Comparison of ENCODE assay signal across 30 mouse cellular contexts in the genomic region with DNA sequence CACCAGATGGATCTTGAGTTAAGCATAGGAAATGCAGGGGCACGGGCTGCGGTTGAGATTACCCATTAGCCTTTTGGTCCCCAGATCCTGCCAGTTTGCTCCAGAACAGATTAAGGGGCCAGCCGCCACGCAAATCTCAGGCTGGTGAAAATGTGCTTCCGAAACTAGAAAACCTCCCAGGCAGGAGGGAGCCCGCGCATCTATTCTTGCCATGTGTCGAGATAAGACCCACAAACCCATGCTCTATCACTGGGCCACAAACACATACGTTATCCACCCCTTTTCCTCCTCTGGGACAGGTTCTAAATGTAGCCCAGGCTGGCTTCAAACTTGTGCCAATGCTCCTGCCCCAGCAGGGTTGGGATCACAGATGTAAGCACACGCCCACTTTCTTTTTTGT. TPM values are rescaled to one million over a fixed set of nuclear protein-coding genes. Genes with fewer than 3 reads are reported as not detected.
A peak's percentile ranks its signal among the peaks of the same experiment; 100 is the strongest.
DNase-seq lines count a peak whose midpoint lies in the region; ATAC-seq and TF ChIP-seq lines count a peak whose summit lies in the region.
"Had no signal": no experiment of that assay in that cellular context is flagged by ENCODE, and none has a peak within 500 bp of the region (broad histone marks: within the 10 kb centered on the region; RNA-seq: fewer than 3 reads in every experiment).

No protein-coding gene starts in this region.

- DNase-seq in c-Kit-positive CD71-positive TER-119-positive erythroid progenitor cells, embryonic 14.5 days (ENCODE audit: low spot score): peak; percentile 55
- DNase-seq in liver, embryonic 14.5 days (ENCODE audit: low read depth in 3 of 3, low spot score in 3 of 3): peak in 1 of 3 experiments; percentile 41
- DNase-seq in embryonic facial prominence, embryonic 10.5 days (ENCODE audit: low spot score): no peak
- DNase-seq in lung, postnatal 14 days: no peak
- DNase-seq: adrenal gland, postnatal 25 days; cerebellum, adult 11 months; cerebellum, adult 9-11 months; gastrocnemius, adult 2 months; kidney, postnatal 4 days; lung, postnatal 4 days; right cerebral cortex, postnatal 14 days; spleen, adult 18-20 months had no signal

- peaks cover 51% of the 10 kb centered on the region for H3K27me3 ChIP-seq in megakaryocyte, embryonic 14.5 days (replicated peaks)
- H3K27me3 ChIP-seq in liver, embryonic 14.5 days (ENCODE audit: control insufficient read depth, insufficient read depth, low read length): no peaks in the 10 kb centered on the region
- peaks cover 13% of the 10 kb centered on the region for H3K27me3 ChIP-seq in embryonic facial prominence, embryonic 10.5 days (replicated peaks; ENCODE audit: low read depth, poor library complexity, severe bottlenecking)
- H3K27me3 ChIP-seq: embryonic facial prominence, embryonic 12.5 days; intestine, embryonic 15.5 days; kidney, embryonic 15.5 days; lung, embryonic 15.5 days had no signal

- ATAC-seq in megakaryocyte, adult 5-6 weeks (ENCODE audit: poor library complexity, severe bottlenecking): no peak
- ATAC-seq in liver, embryonic 14.5 days (ENCODE audit: insufficient read depth): peak; percentile 32; the same call in 1 of the 2 replicates
- ATAC-seq in monocyte, adult 5-6 weeks (replicated peaks; ENCODE audit: insufficient number of reproducible peaks, low FRiP score, low TSS enrichment, poor library complexity, severe bottlenecking): no peak
- ATAC-seq: CD4-positive, CD25-positive, alpha-beta regulatory T cell, adult 4 months; forebrain, embryonic 13.5 days; intestine, embryonic 15.5 days had no signal

- H3K9me3 ChIP-seq in megakaryocyte, embryonic 14.5 days: no peaks in the 10 kb centered on the region
- no peaks in the 10 kb centered on the region for H3K9me3 ChIP-seq in liver, embryonic 14.5 days (ENCODE audit: control insufficient read depth, low read length)
- H3K9me3 ChIP-seq in embryonic facial prominence, embryonic 10.5 days: no peaks in the 10 kb centered on the region
- H3K9me3 ChIP-seq: embryonic facial prominence, embryonic 12.5 days; forebrain, embryonic 13.5 days; hindbrain, embryonic 15.5 days; intestine, embryonic 15.5 days; kidney, embryonic 15.5 days; lung, embryonic 15.5 days; midbrain, embryonic 12.5 days had no signal

- no peak overlapping the region for H3K9ac ChIP-seq in liver, embryonic 14.5 days (replicated peaks)
- H3K9ac ChIP-seq: embryonic facial prominence, embryonic 12.5 days; forebrain, embryonic 13.5 days; hindbrain, embryonic 15.5 days; intestine, embryonic 15.5 days; kidney, embryonic 15.5 days; lung, embryonic 15.5 days; midbrain, embryonic 12.5 days had no signal

- 12% methylated on average over 10 of the region's 10 CpGs for WGBS in liver, embryonic 14.5 days (ENCODE audit: insufficient replicate concordance)
- 88% methylated on average over 10 of the region's 10 CpGs for WGBS in embryonic facial prominence, embryonic 10.5 days

- H3K36me3 ChIP-seq in megakaryocyte, embryonic 14.5 days (replicated peaks; ENCODE audit: low read length): peaks cover 19% of the 10 kb centered on the region
- peaks cover 4% of the 10 kb centered on the region for H3K36me3 ChIP-seq in liver, embryonic 14.5 days (replicated peaks; ENCODE audit: control insufficient read depth, insufficient read depth, low read depth)
- H3K36me3 ChIP-seq in embryonic facial prominence, embryonic 10.5 days (replicated peaks): peaks cover 43% of the 10 kb centered on the region
- H3K36me3 ChIP-seq: hindbrain, embryonic 15.5 days; intestine, embryonic 15.5 days; midbrain, embryonic 12.5 days had no signal

- peak overlapping the region; percentile 70 for H3K4me3 ChIP-seq in megakaryocyte, embryonic 14.5 days (replicated peaks)
- no peak overlapping the region for H3K4me3 ChIP-seq in liver, embryonic 14.5 days (ENCODE audit: insufficient read depth in 1 of 2, low read depth in 2 of 2, low read length in 2 of 2)
- no peak overlapping the region for H3K4me3 ChIP-seq in embryonic facial prominence, embryonic 10.5 days
- H3K4me3 ChIP-seq: embryonic facial prominence, embryonic 12.5 days; forebrain, embryonic 13.5 days; gastrocnemius, adult 2 months; hindbrain, embryonic 15.5 days; intestine, embryonic 15.5 days; kidney, embryonic 15.5 days; lung, embryonic 15.5 days; midbrain, embryonic 12.5 days had no signal

- peak overlapping the region; percentile 38 for H3K4me2 ChIP-seq in liver, embryonic 14.5 days (ENCODE audit: low read depth)
- H3K4me2 ChIP-seq: embryonic facial prominence, embryonic 12.5 days; forebrain, embryonic 13.5 days; heart, embryonic 11.5 days; hindbrain, embryonic 15.5 days; intestine, embryonic 15.5 days; kidney, embryonic 15.5 days; lung, embryonic 15.5 days; midbrain, embryonic 12.5 days had no signal

- no peak overlapping the region for H3K27ac ChIP-seq in liver, embryonic 14.5 days
- no peak overlapping the region for H3K27ac ChIP-seq in embryonic facial prominence, embryonic 10.5 days (replicated peaks)
- H3K27ac ChIP-seq: embryonic facial prominence, embryonic 12.5 days; forebrain, embryonic 13.5 days; gastrocnemius, adult 2 months; hindbrain, embryonic 15.5 days; intestine, embryonic 15.5 days; kidney, embryonic 15.5 days; lung, embryonic 15.5 days; midbrain, embryonic 12.5 days had no signal

- peak; percentile 67 for TF ChIP-seq EP300 in liver, embryonic 14.5 days (IDR thresholded peaks at IDR 0.05; ENCODE audit: low read depth)

- no peak for TF ChIP-seq CTCF in liver, embryonic 14.5 days (IDR thresholded peaks at IDR 0.05; ENCODE audit: low read depth)

- H3K4me1 ChIP-seq in megakaryocyte, embryonic 14.5 days: peaks cover 67% of the 10 kb centered on the region
- peaks cover 15 to 33% of the 10 kb centered on the region in 2 experiments for H3K4me1 ChIP-seq in liver, embryonic 14.5 days (replicated peaks; ENCODE audit: control insufficient read depth in 2 of 2, insufficient read depth in 2 of 2, low read length in 1 of 2)
- peaks cover 35% of the 10 kb centered on the region for H3K4me1 ChIP-seq in embryonic facial prominence, embryonic 10.5 days

RNA-seq across cellular contexts. Expression of a gene that starts 4.4 kb away (rescaled TPM):
- polyA plus RNA-seq in megakaryocyte, embryonic 14.5 days (2012; ENCODE audit: insufficient read depth, low replicate concordance): 4.5 and 6.7 TPM in 2 replicates
- 2.9 and 5.9 TPM in 2 replicates for total RNA-seq in megakaryocyte, adult 5-6 weeks (2015)
- 2.1 and 9.4 TPM in 2 replicates for total RNA-seq in megakaryocyte, adult 5-6 weeks (2017)
- 8.3 and 11.1 TPM in 2 replicates for polyA plus RNA-seq in liver, embryonic 14.5 days (2012; rRNA removed)
- 6.9 and 8.9 TPM in 2 replicates for polyA plus RNA-seq in liver, embryonic 14.5 days (2014; fragmentation: Nextera tagmentation; extraction: Ambion mirVana)
- 2.7 to 13.5 TPM (median 8.1 TPM) in 3 replicates for total RNA-seq in monocyte, adult 5-6 weeks (2017)
- 31.0 and 33.9 TPM in 2 replicates for polyA plus RNA-seq in embryonic facial prominence, embryonic 10.5 days (2016; fragmentation: Nextera tagmentation; extraction: Ambion mirVana)

RNA-seq across cellular contexts. Expression of a gene that starts 17.7 kb away (rescaled TPM):
- polyA plus RNA-seq in megakaryocyte, embryonic 14.5 days (2012; ENCODE audit: insufficient read depth, low replicate concordance): 0.46 TPM in 1 of 2 replicates, not detected in the other
- total RNA-seq in megakaryocyte, adult 5-6 weeks (2015): not detected in 2 replicates
- not detected in 2 replicates for total RNA-seq in megakaryocyte, adult 5-6 weeks (2017)
- polyA plus RNA-seq in liver, embryonic 14.5 days (2012; rRNA removed): not detected in 2 replicates
- polyA plus RNA-seq in liver, embryonic 14.5 days (2014; fragmentation: Nextera tagmentation; extraction: Ambion mirVana): not detected in 2 replicates
- 0.96 to 1.7 TPM (median 0.97 TPM) in 3 replicates for total RNA-seq in monocyte, adult 5-6 weeks (2017)
- not detected in 2 replicates for polyA plus RNA-seq in embryonic facial prominence, embryonic 10.5 days (2016; fragmentation: Nextera tagmentation; extraction: Ambion mirVana)
- total RNA-seq: adrenal gland, postnatal 25 days; hematopoietic stem cell, adult 5-6 weeks; left cerebral cortex, adult 18-20 months; left cerebral cortex, postnatal 25 days; neutrophil, adult 5-6 weeks had no signal
- polyA plus RNA-seq: brain, embryonic 14.5 days; CD4-positive, CD25-positive, alpha-beta regulatory T cell, adult 4 months; embryonic facial prominence, embryonic 12.5 days; forebrain, embryonic 13.5 days; heart, embryonic 11.5 days; heart, postnatal 0 days; hindbrain, embryonic 15.5 days; intestine, embryonic 15.5 days; kidney, embryonic 15.5 days; lung, embryonic 15.5 days; midbrain, embryonic 12.5 days had no signal

RNA-seq across cellular contexts. Expression of a gene that starts 18.4 kb away (rescaled TPM):
- polyA plus RNA-seq in megakaryocyte, embryonic 14.5 days (2012; ENCODE audit: insufficient read depth, low replicate concordance): 0.66 TPM in 1 of 2 replicates, not detected in the other
- 0.23 TPM in 1 of 2 replicates, not detected in the other for total RNA-seq in megakaryocyte, adult 5-6 weeks (2015)
- total RNA-seq in megakaryocyte, adult 5-6 weeks (2017): 0.45 TPM in 1 of 2 replicates, not detected in the other
- polyA plus RNA-seq in liver, embryonic 14.5 days (2012; rRNA removed): 40.2 and 41.2 TPM in 2 replicates
- 47.0 and 50.7 TPM in 2 replicates for polyA plus RNA-seq in liver, embryonic 14.5 days (2014; fragmentation: Nextera tagmentation; extraction: Ambion mirVana)
- total RNA-seq in monocyte, adult 5-6 weeks (2017): not detected in 3 replicates
- polyA plus RNA-seq in embryonic facial prominence, embryonic 10.5 days (2016; fragmentation: Nextera tagmentation; extraction: Ambion mirVana): 1.7 and 2.4 TPM in 2 replicates
- total RNA-seq: hematopoietic stem cell, adult 5-6 weeks; neutrophil, adult 5-6 weeks had no signal

RNA-seq across cellular contexts. Expression of a gene that starts 23.3 kb away (rescaled TPM):
- polyA plus RNA-seq in megakaryocyte, embryonic 14.5 days (2012; ENCODE audit: insufficient read depth, low replicate concordance): 63.8 and 341 TPM in 2 replicates
- total RNA-seq in megakaryocyte, adult 5-6 weeks (2015): 164 and 185 TPM in 2 replicates
- 56.1 and 63.6 TPM in 2 replicates for total RNA-seq in megakaryocyte, adult 5-6 weeks (2017)
- polyA plus RNA-seq in liver, embryonic 14.5 days (2012; rRNA removed): 49.8 and 51.8 TPM in 2 replicates
- 61.5 and 68.5 TPM in 2 replicates for polyA plus RNA-seq in liver, embryonic 14.5 days (2014; fragmentation: Nextera tagmentation; extraction: Ambion mirVana)
- total RNA-seq in monocyte, adult 5-6 weeks (2017): 98.5 to 154 TPM (median 99.0 TPM) in 3 replicates
- polyA plus RNA-seq in embryonic facial prominence, embryonic 10.5 days (2016; fragmentation: Nextera tagmentation; extraction: Ambion mirVana): 30.5 and 36.8 TPM in 2 replicates

RNA-seq across cellular contexts. Expression of a gene that starts 27.9 kb away (rescaled TPM):
- polyA plus RNA-seq in megakaryocyte, embryonic 14.5 days (2012; ENCODE audit: insufficient read depth, low replicate concordance): 0.39 TPM in 1 of 2 replicates, not detected in the other
- 1.3 and 2.0 TPM in 2 replicates for total RNA-seq in megakaryocyte, adult 5-6 weeks (2015)
- 0.55 and 1.1 TPM in 2 replicates for total RNA-seq in megakaryocyte, adult 5-6 weeks (2017)
- 1.0 and 1.1 TPM in 2 replicates for polyA plus RNA-seq in liver, embryonic 14.5 days (2012; rRNA removed)
- polyA plus RNA-seq in liver, embryonic 14.5 days (2014; fragmentation: Nextera tagmentation; extraction: Ambion mirVana): 0.27 and 0.39 TPM in 2 replicates
- not detected in 3 replicates for total RNA-seq in monocyte, adult 5-6 weeks (2017)
- polyA plus RNA-seq in embryonic facial prominence, embryonic 10.5 days (2016; fragmentation: Nextera tagmentation; extraction: Ambion mirVana): 1.9 and 2.2 TPM in 2 replicates
- total RNA-seq: gastrocnemius, adult 2 months; hematopoietic stem cell, adult 5-6 weeks had no signal

Comparison
In these comparisons a context has a peak if more than half of its experiments do, and no peak if none do; other contexts are left out.
1. RNA of a gene that starts 18.4 kb away (polyA plus RNA-seq): 40.2 to 50.7 TPM in liver, embryonic 14.5 days; 1.7 to 2.4 TPM in embryonic facial prominence, embryonic 10.5 days and 0.66 TPM in megakaryocyte, embryonic 14.5 days; every median in the first group is over 10 times any median in the second.